Mouse (Mus musculus) cortical plate, adult 2 months (tissue): Measurements from ENCODE around the gene Sept8. TPM values are rescaled to one million over a fixed set of nuclear protein-coding genes. Genes with fewer than 3 reads are reported as not detected.

Experiments used
- H3K27ac ChIP-seq: fragments of 200-500 bp; 2 replicates; pipeline ENCODE4 v1.5.1; 2012; ENCODE audit warnings: low read length, control low read depth, inconsistent platforms; ENCODE audit not compliant: insufficient read depth
- H3K4me1 ChIP-seq: fragments of 200-500 bp; 2 replicates; pipeline ENCODE4 v1.6.1; 2011; ENCODE audit warnings: low read length; ENCODE audit not compliant: control insufficient read depth, insufficient read depth
- H3K4me3 ChIP-seq: fragments of 200-500 bp; 2 replicates; pipeline ENCODE4 v1.5.1; 2011; ENCODE audit warnings: mild to moderate bottlenecking, low read length, control low read depth; ENCODE audit not compliant: insufficient read depth
- CTCF ChIP-seq: fragments of 200-500 bp; IDR thresholded peaks from 2 replicates; pipeline ENCODE4 v1.5.1; 2011; ENCODE audit warnings: mild to moderate bottlenecking, control low read depth, low read length; ENCODE audit not compliant: insufficient read depth; ENCODE audit errors: extremely low read depth
- POLR2A ChIP-seq: fragments of 200-500 bp; IDR thresholded peaks from 2 replicates; pipeline ENCODE4 v1.6.1; 2011; ENCODE audit warnings: mild to moderate bottlenecking, low read length, control low read depth; ENCODE audit not compliant: insufficient read depth; ENCODE audit errors: extremely low read depth
- polyA plus RNA-seq: library from polyadenylated mRNA; depleted of rRNA; stranded (reverse); fragments of >200 nt; gene quantifications from 2 replicates; pipeline ENCODE4 v1.2.3, GENCODE M21; 2012

Sept8 gene
- polyA plus RNA-seq, 1 experiment, result 379 TPM

- Histone ChIP-seq H3K4me3 (no peak overlapping the region), H3K4me1 (peaks cover 1% of the 10 kb centered on the region; the same call in 1 of the 2 replicates), H3K27ac (no peak overlapping the region)
- TF ChIP-seq POLR2A (no peak), CTCF (no peak)
Observed at GRCm38 (mm10) chr11:53508152-53508551, 10.9 kb upstream of the Sept8 start.

- H3K4me3 ChIP-seq, result no peak overlapping the region
- H3K27ac ChIP-seq, result no peak overlapping the region
- TF ChIP-seq CTCF (no peak), POLR2A (no peak)
- peaks cover 1% of the 10 kb centered on the region; the same call in 1 of the 2 replicates for H3K4me1 ChIP-seq
Observed at GRCm38 (mm10) chr11:53508591-53508990, 10.5 kb upstream of the Sept8 start.

- no peak overlapping the region for H3K27ac ChIP-seq
- peaks cover 1% of the 10 kb centered on the region; the same call in 1 of the 2 replicates for H3K4me1 ChIP-seq
- TF ChIP-seq POLR2A, result no peak
- TF ChIP-seq CTCF, result no peak
- no peak overlapping the region for H3K4me3 ChIP-seq
Observed at GRCm38 (mm10) chr11:53510351-53510750, 8.7 kb upstream of the Sept8 start.

- TF ChIP-seq POLR2A (no peak), CTCF (no peak)
- Histone ChIP-seq H3K4me3 (no peak overlapping the region), H3K4me1 (no peaks in the 10 kb centered on the region), H3K27ac (no peak overlapping the region)
Observed at GRCm38 (mm10) chr11:53516775-53517627, 2.1 kb upstream of the Sept8 start.

- TF ChIP-seq POLR2A, result no peak
- TF ChIP-seq CTCF, result no peak
- peak overlapping the region; percentile 82; the same call in 1 of the 2 replicates for H3K4me3 ChIP-seq
- peaks cover 3% of the 10 kb centered on the region; the same call in 1 of the 2 replicates for H3K4me1 ChIP-seq
- no peak overlapping the region for H3K27ac ChIP-seq
Observed at GRCm38 (mm10) chr11:53518759-53519158, 298 bp upstream of the Sept8 start.

- Histone ChIP-seq H3K4me3 (peak overlapping the region; percentile 82), H3K4me1 (peaks cover 8% of the 10 kb centered on the region), H3K27ac (peak overlapping the region; percentile 93)
- TF ChIP-seq POLR2A, result peak; percentile 94
- no peak for TF ChIP-seq CTCF
Observed at GRCm38 (mm10) chr11:53520122-53520978, 1.3 kb downstream of the Sept8 start.

GRCm38 (mm10) chr11:53521120-53521820 lies 2.2 kb downstream of the Sept8 start:
- TF ChIP-seq CTCF (no peak), POLR2A (no peak)
- H3K27ac ChIP-seq, result peak overlapping the region; percentile 93
- H3K4me1 ChIP-seq, result peaks cover 11% of the 10 kb centered on the region
- H3K4me3 ChIP-seq, result peak overlapping the region; percentile 82

GRCm38 (mm10) chr11:53521821-53522131 lies 2.7 kb downstream of the Sept8 start:
- TF ChIP-seq POLR2A (peak; percentile 13; the same call in 1 of the 2 replicates), CTCF (no peak)
- Histone ChIP-seq H3K4me1 (peaks cover 14% of the 10 kb centered on the region), H3K27ac (peak overlapping the region; percentile 93), H3K4me3 (peak overlapping the region; percentile 82)

- Histone ChIP-seq H3K4me3 (peak overlapping the region; percentile 82), H3K27ac (peak overlapping the region; percentile 35; the same call in 1 of the 2 replicates), H3K4me1 (peaks cover 16% of the 10 kb centered on the region)
- no peak for TF ChIP-seq CTCF
- TF ChIP-seq POLR2A, result no peak
Observed at GRCm38 (mm10) chr11:53522362-53522761, 3.3 kb downstream of the Sept8 start.
